In genomic region chr15:12617651-12618050, GRCm38 (mm10) we compare ENCODE assay signal across 13 mouse cellular contexts.
DNase-seq lines count a peak whose midpoint lies in the region; ATAC-seq and TF ChIP-seq lines count a peak whose summit lies in the region.
"Had no signal": no experiment of that assay in that cellular context is flagged by ENCODE, and none has a peak within 500 bp of the region (broad histone marks: within the 10 kb centered on the region; RNA-seq: fewer than 3 reads in every experiment).

No protein-coding gene starts in this region.

- H3K27ac ChIP-seq in heart, embryonic 14.5 days (replicated peaks in 1 of 2; ENCODE audit: control insufficient read depth in 1 of 2, insufficient read depth in 1 of 2, low read depth in 2 of 2, low read length in 2 of 2) = no peak overlapping the region
- H3K27ac ChIP-seq in lung, postnatal 0 days (ENCODE audit: low read length) = no peak overlapping the region
- H3K27ac ChIP-seq: liver, embryonic 15.5 days; midbrain, embryonic 15.5 days had no signal

- H3K36me3 ChIP-seq in heart, embryonic 14.5 days (ENCODE audit: control insufficient read depth, insufficient read depth, low read length) = no peaks in the 10 kb centered on the region
- no peaks in the 10 kb centered on the region for H3K36me3 ChIP-seq in lung, postnatal 0 days (ENCODE audit: insufficient read depth, low read length)
- H3K36me3 ChIP-seq: liver, embryonic 15.5 days; midbrain, embryonic 15.5 days had no signal

- 47% methylated on average over 11 of the region's 11 CpGs for WGBS in heart, embryonic 14.5 days
- 48% methylated on average over 11 of the region's 11 CpGs for WGBS in lung, postnatal 0 days

- H3K4me1 ChIP-seq in heart, embryonic 14.5 days (ENCODE audit: control insufficient read depth in 2 of 2, insufficient read depth in 2 of 2, low read length in 2 of 2) = peaks cover 14 to 17% of the 10 kb centered on the region in 2 experiments
- 0 out of 2 replicates have a peak, but pooled peaks cover 6% of the 10 kb centered on the region for H3K4me1 ChIP-seq in lung, postnatal 0 days (ENCODE audit: insufficient read depth, low read depth, low read length)

- no peak for DNase-seq in heart, adult 9 months (ENCODE audit: low spot score in 2 of 2)
- DNase-seq in lung, postnatal 0 days (ENCODE audit: low spot score) = peak; percentile 41
- no peak for DNase-seq in lung, postnatal 4 days
- DNase-seq in brain, embryonic 18.5 days (ENCODE audit: low read depth, low spot score) = peak; percentile 6
- DNase-seq in embryo, embryonic 10 days (ENCODE audit: low spot score) = no peak
- DNase-seq in embryo, embryonic 9.5 days (ENCODE audit: extremely low spot score) = no peak
- DNase-seq: cerebellum, adult 11-12 months; kidney, adult 11 months; thymus, adult 2 months had no signal

- ATAC-seq in heart, embryonic 14.5 days (ENCODE audit: insufficient number of reproducible peaks, insufficient read depth, low FRiP score, low read depth) = no peak
- ATAC-seq in lung, postnatal 0 days = no peak
- 0 out of 2 replicates have a peak, but pooled peaks have one; percentile 28 for ATAC-seq in monocyte, adult 5-6 weeks (replicated peaks; ENCODE audit: insufficient number of reproducible peaks, low FRiP score, low TSS enrichment, poor library complexity, severe bottlenecking)

- H3K9me3 ChIP-seq in heart, embryonic 14.5 days (ENCODE audit: control insufficient read depth, low read length) = no peaks in the 10 kb centered on the region
- no peaks in the 10 kb centered on the region for H3K9me3 ChIP-seq in lung, postnatal 0 days (ENCODE audit: low read length)
- H3K9me3 ChIP-seq: liver, embryonic 15.5 days; midbrain, embryonic 15.5 days had no signal

- peak overlapping the region; percentile 37 for H3K4me2 ChIP-seq in heart, embryonic 14.5 days (ENCODE audit: low read length)
- H3K4me2 ChIP-seq in lung, postnatal 0 days (replicated peaks; ENCODE audit: low read depth, low read length) = 0 out of 2 replicates have a peak overlapping the region, but pooled peaks have one; percentile 11
- H3K4me2 ChIP-seq: liver, embryonic 15.5 days; midbrain, embryonic 15.5 days had no signal

- TF ChIP-seq CTCF in lung, postnatal 0 days (IDR thresholded peaks at IDR 0.05) = no peak

- no peak overlapping the region for H3K9ac ChIP-seq in heart, embryonic 14.5 days (ENCODE audit: low read length)
- no peak overlapping the region for H3K9ac ChIP-seq in lung, postnatal 0 days (replicated peaks; ENCODE audit: low read depth)
- H3K9ac ChIP-seq: liver, embryonic 15.5 days; midbrain, embryonic 15.5 days had no signal

- H3K4me3 ChIP-seq in heart, embryonic 14.5 days (ENCODE audit: control insufficient read depth in 1 of 2, insufficient read depth in 1 of 2, low read depth in 1 of 2, low read length in 2 of 2) = no peak overlapping the region
- no peak overlapping the region for H3K4me3 ChIP-seq in lung, postnatal 0 days (ENCODE audit: low read depth, low read length)
- H3K4me3 ChIP-seq: liver, embryonic 15.5 days; midbrain, embryonic 15.5 days had no signal

- no peak for TF ChIP-seq EP300 in lung, postnatal 0 days (IDR thresholded peaks at IDR 0.05)

- no peaks in the 10 kb centered on the region for H3K27me3 ChIP-seq in heart, embryonic 14.5 days (ENCODE audit: control insufficient read depth, insufficient read depth, low read length)
- no peaks in the 10 kb centered on the region for H3K27me3 ChIP-seq in lung, postnatal 0 days (replicated peaks; ENCODE audit: insufficient read depth, low read length)
- H3K27me3 ChIP-seq: liver, embryonic 15.5 days; midbrain, embryonic 15.5 days had no signal

Comparison
In these comparisons a context has a peak if more than half of its experiments do, and no peak if none do; other contexts are left out.
1. DNase-seq: peak in lung, postnatal 0 days (single experiment) and brain, embryonic 18.5 days (single experiment); none in heart, adult 9 months (0 of 2), lung, postnatal 4 days (0 of 2), embryo, embryonic 10 days (single experiment) and embryo, embryonic 9.5 days (single experiment).